Mouse (Mus musculus): ENCODE results near the gene Bcl2. TPM values are rescaled to one million over a fixed set of nuclear protein-coding genes. Genes with fewer than 3 reads are reported as not detected.

Bcl2 gene
- total RNA-seq, 1 experiment = 0.98 TPM

DNA sequence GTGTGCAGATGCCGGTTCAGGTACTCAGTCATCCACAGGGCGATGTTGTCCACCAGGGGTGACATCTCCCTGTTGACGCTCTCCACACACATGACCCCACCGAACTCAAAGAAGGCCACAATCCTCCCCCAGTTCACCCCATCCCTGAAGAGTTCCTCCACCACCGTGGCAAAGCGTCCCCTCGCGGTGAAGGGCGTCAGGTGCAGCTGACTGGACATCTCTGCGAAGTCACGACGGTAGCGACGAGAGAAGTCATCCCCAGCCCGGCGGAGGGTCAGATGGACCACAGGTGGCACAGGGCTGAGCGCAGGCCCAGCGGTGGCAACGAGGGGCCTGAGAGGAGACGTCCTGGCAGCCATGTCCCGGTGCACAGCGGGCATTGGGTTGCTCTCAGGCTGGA, 1.7 kb downstream of the Bcl2 start:
- H3K4me1 ChIP-seq (ENCODE audit: control insufficient read depth in 2 of 2, insufficient read depth in 2 of 2, low read length in 2 of 2, poor library complexity in 1 of 2) = peaks cover 0 to 6% of the 10 kb centered on the region in 2 experiments; a peak in 2 of 4 replicates
- no peak overlapping the region for H3K9ac ChIP-seq (ENCODE audit: insufficient read depth, low read depth, low read length, poor library complexity, severe bottlenecking)
- peak overlapping the region in 1 of 2 experiments; percentile 31; a peak in 1 of 4 replicates for H3K4me3 ChIP-seq (ENCODE audit: insufficient read depth in 1 of 2, low read depth in 1 of 2, low read length in 2 of 2, poor library complexity in 1 of 2, severe bottlenecking in 1 of 2)
- in situ Hi-C loops (cut with MboI; ENCODE audit: low sequenced_read_pairs in 2 of 2, unreplicated experiment in 2 of 2) = no loop called here
- no peaks in the 10 kb centered on the region for H3K9me3 ChIP-seq (ENCODE audit: control insufficient read depth, insufficient read depth, low read depth, low read length)
- H3K36me3 ChIP-seq (ENCODE audit: control insufficient read depth, insufficient read depth, low read length, poor library complexity, severe bottlenecking) = no peaks in the 10 kb centered on the region
- TF ChIP-seq HCFC1 (IDR thresholded peaks at IDR 0.05; ENCODE audit: borderline replicate concordance, insufficient read depth, low read length) (no peak), ZNF384 (IDR thresholded peaks at IDR 0.05; ENCODE audit: low read depth, low read length) (no peak), MAFK (IDR thresholded peaks at IDR 0.05; ENCODE audit: insufficient read depth, low read depth, low read length) (no peak), ZC3H11A (IDR thresholded peaks at IDR 0.05; ENCODE audit: borderline replicate concordance, low read depth, low read length) (no peak), CHD2 (IDR thresholded peaks at IDR 0.05; ENCODE audit: low read depth, low read length) (no peak)
- H3K27ac ChIP-seq (ENCODE audit: insufficient read depth, low read depth, low read length, poor library complexity, severe bottlenecking) = no peak overlapping the region
- DNase-seq (ENCODE audit: low read depth, low spot score) = no peak

DNA sequence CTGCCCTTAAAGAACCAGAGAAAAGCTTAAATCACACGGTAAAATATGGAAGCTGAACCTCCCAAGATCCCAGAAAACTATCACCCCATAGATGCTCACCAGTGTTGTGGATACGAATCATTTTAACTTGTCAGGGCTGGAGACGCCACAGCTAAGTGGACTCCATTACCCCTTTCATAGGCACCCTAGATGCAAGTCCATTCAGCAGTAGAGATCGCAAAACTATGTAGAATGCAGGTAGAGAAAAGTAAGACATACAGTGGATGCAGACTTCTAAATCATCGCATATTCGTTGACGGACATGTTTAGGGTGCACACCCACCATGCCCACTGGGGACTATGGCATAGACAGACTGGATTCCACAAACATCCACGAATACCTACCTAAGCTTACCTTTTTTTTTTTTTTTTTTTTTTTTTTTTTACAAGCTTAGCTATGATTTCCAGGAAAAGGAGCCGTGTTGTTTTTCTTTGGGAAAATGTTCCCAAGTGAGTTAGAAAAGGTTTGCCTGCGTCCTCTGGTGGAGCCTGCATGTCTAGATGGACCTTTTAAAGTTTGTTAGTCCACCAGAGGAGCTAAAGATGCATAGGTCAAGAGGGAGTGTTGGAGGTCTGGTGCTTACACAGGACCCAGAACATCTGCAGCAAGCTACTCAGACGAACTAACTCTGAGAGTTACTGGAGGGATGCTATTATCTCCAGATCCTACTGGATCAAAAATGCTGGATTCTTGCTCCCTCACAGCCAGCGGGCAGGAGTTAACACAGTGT, 2.5 kb downstream of the Bcl2 start:
- H3K9ac ChIP-seq (ENCODE audit: insufficient read depth, low read depth, low read length, poor library complexity, severe bottlenecking) = no peak overlapping the region
- no peaks in the 10 kb centered on the region for H3K9me3 ChIP-seq (ENCODE audit: control insufficient read depth, insufficient read depth, low read depth, low read length)
- TF ChIP-seq CHD2 (IDR thresholded peaks at IDR 0.05; ENCODE audit: low read depth, low read length) (no peak), ZC3H11A (IDR thresholded peaks at IDR 0.05; ENCODE audit: borderline replicate concordance, low read depth, low read length) (no peak), ZNF384 (IDR thresholded peaks at IDR 0.05; ENCODE audit: low read depth, low read length) (peak; percentile 29; the same call in 1 of the 2 replicates)
- DNase-seq (ENCODE audit: low read depth, low spot score) = no peak
- in situ Hi-C loops (cut with MboI; ENCODE audit: low sequenced_read_pairs in 2 of 2, unreplicated experiment in 2 of 2) = no loop called here
- no peaks in the 10 kb centered on the region for H3K36me3 ChIP-seq (ENCODE audit: control insufficient read depth, insufficient read depth, low read length, poor library complexity, severe bottlenecking)
- H3K4me1 ChIP-seq (ENCODE audit: control insufficient read depth in 2 of 2, insufficient read depth in 2 of 2, low read length in 2 of 2, poor library complexity in 1 of 2) = peaks cover 0 to 6% of the 10 kb centered on the region in 2 experiments; a peak in 2 of 4 replicates
- H3K4me3 ChIP-seq (ENCODE audit: insufficient read depth in 1 of 2, low read depth in 1 of 2, low read length in 2 of 2, poor library complexity in 1 of 2, severe bottlenecking in 1 of 2) = no peak overlapping the region
- H3K27ac ChIP-seq (ENCODE audit: insufficient read depth, low read depth, low read length, poor library complexity, severe bottlenecking) = no peak overlapping the region

DNA sequence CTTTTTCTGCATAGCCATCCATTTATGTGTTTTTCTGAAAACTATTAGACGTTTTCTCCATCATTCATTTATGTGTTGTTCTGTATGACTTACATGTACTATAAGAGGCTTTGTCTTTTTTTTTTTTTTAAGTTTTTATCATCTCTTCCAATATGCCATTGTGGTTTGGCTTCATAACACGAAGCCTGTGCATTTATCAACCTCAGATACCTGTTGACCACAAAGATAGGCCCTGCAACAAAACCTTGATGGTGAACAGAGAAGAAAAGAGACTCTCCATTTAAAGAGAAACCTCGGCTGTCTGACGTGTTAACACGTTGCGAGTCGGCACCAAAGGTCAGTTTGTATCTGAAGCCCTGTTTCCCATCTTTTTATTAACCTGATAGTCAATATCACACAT, 3.9 kb downstream of the Bcl2 start:
- H3K9me3 ChIP-seq (ENCODE audit: control insufficient read depth, insufficient read depth, low read depth, low read length) = no peaks in the 10 kb centered on the region
- H3K4me1 ChIP-seq (ENCODE audit: control insufficient read depth in 2 of 2, insufficient read depth in 2 of 2, low read length in 2 of 2, poor library complexity in 1 of 2) = peaks cover 0 to 6% of the 10 kb centered on the region in 2 experiments; a peak in 2 of 4 replicates
- H3K27ac ChIP-seq (ENCODE audit: insufficient read depth, low read depth, low read length, poor library complexity, severe bottlenecking) = no peak overlapping the region
- no peak overlapping the region for H3K9ac ChIP-seq (ENCODE audit: insufficient read depth, low read depth, low read length, poor library complexity, severe bottlenecking)
- H3K4me3 ChIP-seq (ENCODE audit: insufficient read depth in 1 of 2, low read depth in 1 of 2, low read length in 2 of 2, poor library complexity in 1 of 2, severe bottlenecking in 1 of 2) = no peak overlapping the region
- TF ChIP-seq ZNF384 (IDR thresholded peaks at IDR 0.05; ENCODE audit: low read depth, low read length) = no peak
- H3K36me3 ChIP-seq (ENCODE audit: control insufficient read depth, insufficient read depth, low read length, poor library complexity, severe bottlenecking) = no peaks in the 10 kb centered on the region
- no peak for DNase-seq (ENCODE audit: low read depth, low spot score)
- in situ Hi-C loops (cut with MboI; ENCODE audit: low sequenced_read_pairs in 2 of 2, unreplicated experiment in 2 of 2) = no loop called here

DNA sequence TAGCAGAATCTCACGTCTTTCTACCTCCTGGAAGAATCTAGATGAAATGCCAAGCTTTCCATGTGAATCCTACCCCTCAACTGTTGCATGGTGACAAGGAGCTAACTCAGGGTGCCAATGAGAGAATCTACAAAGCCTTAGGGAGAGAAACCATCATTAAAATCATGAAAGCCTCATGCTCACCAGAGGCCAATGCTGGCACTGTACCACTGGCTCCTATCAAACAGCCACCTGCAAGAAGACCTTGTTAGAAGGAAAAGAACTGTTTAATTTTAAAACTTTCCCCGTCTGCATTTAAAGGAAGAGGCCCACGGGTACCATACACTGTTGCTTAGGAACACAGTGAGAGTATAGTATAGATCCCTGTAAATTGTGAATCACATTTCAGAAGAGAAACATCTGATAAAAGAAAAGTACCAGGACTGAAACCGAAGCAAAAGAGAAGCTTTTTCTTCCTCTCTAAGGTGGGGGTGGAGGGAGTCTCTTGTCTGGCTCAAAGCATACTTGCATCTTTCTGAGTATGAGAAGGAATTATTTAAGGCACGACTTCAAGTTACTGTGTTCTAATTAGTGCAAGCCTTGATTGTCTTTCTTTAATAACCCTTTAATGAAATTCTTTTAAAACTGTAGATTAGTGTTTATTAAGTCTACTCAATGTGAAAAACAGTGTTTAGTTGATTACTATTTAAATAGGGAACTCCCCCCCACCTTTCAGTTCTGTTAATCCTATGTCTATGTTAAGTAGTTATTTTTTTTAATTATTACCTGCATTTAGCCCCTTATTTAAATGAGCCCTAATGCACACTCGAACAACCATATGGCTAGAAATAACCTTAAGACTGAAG, 6.8 kb downstream of the Bcl2 start:
- DNase-seq (ENCODE audit: low read depth, low spot score) = no peak
- peaks cover 0 to under 1% of the 10 kb centered on the region in 2 experiments; a peak in 1 of 4 replicates for H3K4me1 ChIP-seq (ENCODE audit: control insufficient read depth in 2 of 2, insufficient read depth in 2 of 2, low read length in 2 of 2, poor library complexity in 1 of 2)
- no peak for TF ChIP-seq HCFC1 (IDR thresholded peaks at IDR 0.05; ENCODE audit: borderline replicate concordance, insufficient read depth, low read length)
- no peak for TF ChIP-seq CHD2 (IDR thresholded peaks at IDR 0.05; ENCODE audit: low read depth, low read length)
- TF ChIP-seq ZNF384 (IDR thresholded peaks at IDR 0.05; ENCODE audit: low read depth, low read length) = no peak
- TF ChIP-seq ZC3H11A (IDR thresholded peaks at IDR 0.05; ENCODE audit: borderline replicate concordance, low read depth, low read length) = no peak
- no peak for TF ChIP-seq MAFK (IDR thresholded peaks at IDR 0.05; ENCODE audit: insufficient read depth, low read depth, low read length)
- no peaks in the 10 kb centered on the region for H3K9me3 ChIP-seq (ENCODE audit: control insufficient read depth, insufficient read depth, low read depth, low read length)
- H3K9ac ChIP-seq (ENCODE audit: insufficient read depth, low read depth, low read length, poor library complexity, severe bottlenecking) = no peak overlapping the region
- no peaks in the 10 kb centered on the region for H3K36me3 ChIP-seq (ENCODE audit: control insufficient read depth, insufficient read depth, low read length, poor library complexity, severe bottlenecking)
- no peak overlapping the region for H3K4me3 ChIP-seq (ENCODE audit: insufficient read depth in 1 of 2, low read depth in 1 of 2, low read length in 2 of 2, poor library complexity in 1 of 2, severe bottlenecking in 1 of 2)
- in situ Hi-C loops (cut with MboI; ENCODE audit: low sequenced_read_pairs in 2 of 2, unreplicated experiment in 2 of 2) = loop anchor here in 1 of 2 experiments (10.0 kb wide), 1 partner anchor 282 kb away; no protein-coding TSS in a partner anchor
- H3K27ac ChIP-seq (ENCODE audit: insufficient read depth, low read depth, low read length, poor library complexity, severe bottlenecking) = no peak overlapping the region
